Mouse (Mus musculus): ENCODE measurements around the gene Calm2. TPM values are rescaled to one million over a fixed set of nuclear protein-coding genes. Genes with fewer than 3 reads are reported as not detected.

The Calm2 gene
- polyA plus RNA-seq, 1 experiment, result 22.8 TPM

- Histone ChIP-seq H3K27ac (ENCODE audit: insufficient read depth, low read depth, low read length) (no peak overlapping the region), H3K36me3 (ENCODE audit: control insufficient read depth, insufficient read depth, low read length) (no peaks in the 10 kb centered on the region)
- 88% methylated on average over 6 of the region's 6 CpGs for WGBS
These were observed 24.9 kb upstream of the Calm2 start for GRCm38 (mm10) chr17:87471661-87472060.

GRCm38 (mm10) chr17:87470797-87471196, 24.1 kb upstream of the Calm2 start:
- TF ChIP-seq CTCF (IDR thresholded peaks at IDR 0.05; ENCODE audit: extremely low read depth, insufficient read length, insufficient replicate concordance, low read depth, low read length) (no peak), POLR2A (IDR thresholded peaks at IDR 0.05; ENCODE audit: low read depth, low read length) (no peak)
- Histone ChIP-seq H3K27ac (ENCODE audit: insufficient read depth, low read depth, low read length) (no peak overlapping the region), H3K36me3 (ENCODE audit: control insufficient read depth, insufficient read depth, low read length) (no peaks in the 10 kb centered on the region), H3K27me3 (ENCODE audit: control insufficient read depth, insufficient read depth, low read length) (no peaks in the 10 kb centered on the region), H3K4me3 (ENCODE audit: low read depth, low read length) (no peak overlapping the region), H3K4me1 (ENCODE audit: control insufficient read depth, insufficient read depth, insufficient read length, low read length) (peaks cover 12% of the 10 kb centered on the region)
- 77% methylated on average over 8 of the region's 8 CpGs for WGBS

More at GRCm38 (mm10) chr17:87471661-87472060, 24.9 kb upstream of the Calm2 start:
- Histone ChIP-seq H3K27me3 (ENCODE audit: control insufficient read depth, insufficient read depth, low read length) (no peaks in the 10 kb centered on the region), H3K4me1 (ENCODE audit: control insufficient read depth, insufficient read depth, insufficient read length, low read length) (peaks cover 12% of the 10 kb centered on the region), H3K4me3 (ENCODE audit: low read depth, low read length) (no peak overlapping the region)
- TF ChIP-seq POLR2A (IDR thresholded peaks at IDR 0.05; ENCODE audit: low read depth, low read length) (no peak), CTCF (IDR thresholded peaks at IDR 0.05; ENCODE audit: extremely low read depth, insufficient read length, insufficient replicate concordance, low read depth, low read length) (no peak)

- H3K4me3 ChIP-seq (ENCODE audit: low read depth, low read length), result no peak overlapping the region
- TF ChIP-seq POLR2A (IDR thresholded peaks at IDR 0.05; ENCODE audit: low read depth, low read length), result no peak
- TF ChIP-seq CTCF (IDR thresholded peaks at IDR 0.05; ENCODE audit: extremely low read depth, insufficient read length, insufficient replicate concordance, low read depth, low read length), result no peak
- 40% methylated on average over 8 of the region's 8 CpGs for WGBS
- no peaks in the 10 kb centered on the region for H3K36me3 ChIP-seq (ENCODE audit: control insufficient read depth, insufficient read depth, low read length)
- H3K27ac ChIP-seq (ENCODE audit: insufficient read depth, low read depth, low read length), result no peak overlapping the region
- H3K27me3 ChIP-seq (ENCODE audit: control insufficient read depth, insufficient read depth, low read length), result no peaks in the 10 kb centered on the region
- H3K4me1 ChIP-seq (ENCODE audit: control insufficient read depth, insufficient read depth, insufficient read length, low read length), result peaks cover 12% of the 10 kb centered on the region
These were observed 23.5 kb upstream of the Calm2 start for GRCm38 (mm10) chr17:87470282-87470681.

- Histone ChIP-seq H3K27me3 (ENCODE audit: control insufficient read depth, insufficient read depth, low read length) (no peaks in the 10 kb centered on the region), H3K4me3 (ENCODE audit: low read depth, low read length) (no peak overlapping the region), H3K27ac (ENCODE audit: insufficient read depth, low read depth, low read length) (no peak overlapping the region), H3K36me3 (ENCODE audit: control insufficient read depth, insufficient read depth, low read length) (no peaks in the 10 kb centered on the region), H3K4me1 (ENCODE audit: control insufficient read depth, insufficient read depth, insufficient read length, low read length) (peaks cover 7% of the 10 kb centered on the region)
- no peak for TF ChIP-seq POLR2A (IDR thresholded peaks at IDR 0.05; ENCODE audit: low read depth, low read length)
- TF ChIP-seq CTCF (IDR thresholded peaks at IDR 0.05; ENCODE audit: extremely low read depth, insufficient read length, insufficient replicate concordance, low read depth, low read length), result no peak
- WGBS, result 87% methylated on average over 8 of the region's 8 CpGs
These were observed 22.7 kb upstream of the Calm2 start for GRCm38 (mm10) chr17:87469428-87469827.

- no peak overlapping the region for H3K27ac ChIP-seq (ENCODE audit: insufficient read depth, low read depth, low read length)
- H3K36me3 ChIP-seq (ENCODE audit: control insufficient read depth, insufficient read depth, low read length), result no peaks in the 10 kb centered on the region
- H3K4me1 ChIP-seq (ENCODE audit: control insufficient read depth, insufficient read depth, insufficient read length, low read length), result peaks cover 3% of the 10 kb centered on the region
- no peak for TF ChIP-seq CTCF (IDR thresholded peaks at IDR 0.05; ENCODE audit: extremely low read depth, insufficient read length, insufficient replicate concordance, low read depth, low read length)
- no peak for TF ChIP-seq POLR2A (IDR thresholded peaks at IDR 0.05; ENCODE audit: low read depth, low read length)
- no peak overlapping the region for H3K4me3 ChIP-seq (ENCODE audit: low read depth, low read length)
- WGBS, result 86% methylated on average over 5 of the region's 5 CpGs
- no peaks in the 10 kb centered on the region for H3K27me3 ChIP-seq (ENCODE audit: control insufficient read depth, insufficient read depth, low read length)
These were observed 21.9 kb upstream of the Calm2 start for GRCm38 (mm10) chr17:87468616-87469015.

- no peak overlapping the region for H3K27ac ChIP-seq (ENCODE audit: insufficient read depth, low read depth, low read length)
- H3K27me3 ChIP-seq (ENCODE audit: control insufficient read depth, insufficient read depth, low read length), result no peaks in the 10 kb centered on the region
- TF ChIP-seq POLR2A (IDR thresholded peaks at IDR 0.05; ENCODE audit: low read depth, low read length) (no peak), CTCF (IDR thresholded peaks at IDR 0.05; ENCODE audit: extremely low read depth, insufficient read length, insufficient replicate concordance, low read depth, low read length) (no peak)
- H3K4me1 ChIP-seq (ENCODE audit: control insufficient read depth, insufficient read depth, insufficient read length, low read length), result peaks cover 6% of the 10 kb centered on the region
- H3K4me3 ChIP-seq (ENCODE audit: low read depth, low read length), result no peak overlapping the region
- 78% methylated on average over 3 of the region's 3 CpGs for WGBS
- no peaks in the 10 kb centered on the region for H3K36me3 ChIP-seq (ENCODE audit: control insufficient read depth, insufficient read depth, low read length)
These were observed 14.8 kb upstream of the Calm2 start for GRCm38 (mm10) chr17:87461499-87461896.

GRCm38 (mm10) chr17:87460669-87461498, 14.1 kb upstream of the Calm2 start:
- 77% methylated on average over 17 of the region's 17 CpGs for WGBS
- H3K4me1 ChIP-seq (ENCODE audit: control insufficient read depth, insufficient read depth, insufficient read length, low read length), result peaks cover 6% of the 10 kb centered on the region
- H3K27ac ChIP-seq (ENCODE audit: insufficient read depth, low read depth, low read length), result 0 out of 2 replicates have a peak overlapping the region, but pooled peaks have one; percentile 2
- H3K36me3 ChIP-seq (ENCODE audit: control insufficient read depth, insufficient read depth, low read length), result no peaks in the 10 kb centered on the region
- no peaks in the 10 kb centered on the region for H3K27me3 ChIP-seq (ENCODE audit: control insufficient read depth, insufficient read depth, low read length)
- no peak overlapping the region for H3K4me3 ChIP-seq (ENCODE audit: low read depth, low read length)
- TF ChIP-seq POLR2A (IDR thresholded peaks at IDR 0.05; ENCODE audit: low read depth, low read length) (no peak), CTCF (IDR thresholded peaks at IDR 0.05; ENCODE audit: extremely low read depth, insufficient read length, insufficient replicate concordance, low read depth, low read length) (no peak)

Data from small intestine, adult 2 months (tissue).